Mouse (Mus musculus) liver, adult 10 weeks (tissue): Measurements from ENCODE around the gene H60b. TPM values are rescaled to one million over a fixed set of nuclear protein-coding genes. Genes with fewer than 3 reads are reported as not detected.

Experiments used
- polyA plus RNA-seq: library from polyadenylated mRNA; stranded (reverse); fragments of 350-450 nt; fragmentation: Illumina TruSeq; extraction: RNeasy Lipid Tissue Mini Kit (QIAGEN cat#74804); gene quantifications from one replicate; pipeline ENCODE4 v1.2.3, GENCODE M21; 2014; ENCODE audit warnings: low read depth, low replicate concordance

The H60b gene
- polyA plus RNA-seq = not detected

GRCm38 (mm10) chr10:22158310-22158999, at the start of gene H60b, which contains the start of gene Raet1e:
TSS of gene H60b (plus strand) at chr10:22158586.
TSS of gene Raet1e (plus strand) at chr10:22158569.

GRCm38 (mm10) chr10:22149073-22149690, 9.2 kb upstream of the H60b start, which contains the start of gene E030030I06Rik:
TSS of gene E030030I06Rik (minus strand) at chr10:22149270.

Other genes starting within 250 kb of the H60b start
- not detected for gene 4930444G20Rik, start 90.5 kb upstream of the H60b start, polyA plus RNA-seq
- 1.6 TPM for gene E030030I06Rik, start 9.3 kb upstream of the H60b start, polyA plus RNA-seq
- 13.6 TPM for gene Raet1e, start within 50 bp of the H60b start, polyA plus RNA-seq
- 56.1 TPM for gene Raet1d, start 202.0 kb downstream of the H60b start, polyA plus RNA-seq